Mouse (Mus musculus): ENCODE results near the gene Blvrb. TPM values are rescaled to one million over a fixed set of nuclear protein-coding genes. Genes with fewer than 3 reads are reported as not detected.
A peak's percentile ranks its signal among the peaks of the same experiment; 100 is the strongest.

Blvrb gene
- polyA plus RNA-seq (2015; fragmentation: Nextera tagmentation; extraction: Ambion mirVana) = 23.4 and 23.7 TPM in 2 replicates

DNA sequence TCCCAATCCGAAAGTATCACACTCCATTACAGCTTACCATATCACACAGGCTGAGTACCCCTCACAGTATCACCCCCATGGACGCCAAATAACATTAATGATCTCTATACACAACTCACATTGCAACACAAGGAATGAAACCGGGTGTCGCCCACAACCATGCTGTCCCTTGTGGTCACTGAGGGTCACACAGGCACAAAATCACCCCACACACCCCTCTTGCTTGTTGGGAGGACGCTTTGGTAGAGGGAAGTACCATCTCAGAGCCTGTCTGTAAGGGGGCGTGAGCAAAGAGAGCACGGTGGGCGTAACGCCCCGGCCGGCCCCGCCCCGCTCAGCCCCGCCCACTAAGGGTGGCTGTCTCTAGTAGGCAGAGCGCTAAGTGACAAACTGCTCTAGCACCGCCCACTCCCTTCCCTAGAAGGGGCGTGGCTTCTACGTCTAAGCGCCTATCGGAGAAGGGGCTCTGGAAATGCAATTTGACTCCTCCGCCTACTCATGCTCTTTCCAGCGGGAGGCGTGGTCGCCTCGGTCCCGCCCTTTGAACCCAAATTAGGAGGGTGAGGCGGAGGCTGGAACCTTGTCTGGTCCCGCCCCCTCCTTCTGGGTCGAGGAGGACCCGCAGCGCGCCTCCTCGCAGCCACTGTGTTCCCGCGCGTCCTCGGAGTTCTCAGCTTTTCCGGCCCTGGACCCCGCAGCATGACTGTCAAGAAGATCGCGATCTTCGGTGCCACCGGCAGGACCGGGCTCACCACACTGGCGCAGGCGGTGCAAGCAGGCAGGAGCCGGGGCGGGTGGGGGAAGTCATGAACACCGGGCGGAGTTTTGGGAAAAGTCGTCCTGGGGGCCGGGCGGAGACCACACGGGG is at the start of gene Blvrb, which contains the start of gene Sptbn4:
TSS of gene Blvrb (plus strand) at position 560 of the 868 bp plus-strand sequence.
TSS of gene Sptbn4 (minus strand) at position 268 of the 868 bp plus-strand sequence.
- Histone ChIP-seq H3K9me3 (ENCODE audit: control insufficient read depth, low read length) (no peaks in the 10 kb centered on the region), H3K27ac (ENCODE audit: low read depth, low read length) (peak within 1 kb of the TSS; percentile 81), H3K27me3 (replicated peaks; ENCODE audit: control insufficient read depth, insufficient read depth, low read length) (no peaks in the 10 kb centered on the region), H3K4me1 (ENCODE audit: control insufficient read depth, insufficient read depth, low read depth, low read length) (peaks cover 9% of the 10 kb centered on the region), H3K4me3 (ENCODE audit: low read length) (peak within 1 kb of the TSS; percentile 66), H3K36me3 (ENCODE audit: control insufficient read depth, insufficient read depth, low read length) (no peaks in the 10 kb centered on the region), H3K4me2 (ENCODE audit: low read length) (peak within 1 kb of the TSS; percentile 96), H3K9ac (ENCODE audit: low read depth, low read length) (peak within 1 kb of the TSS; percentile 82)
- ATAC-seq = peak; percentile 95
- 1% methylated on average over 50 of the region's 54 CpGs for WGBS

DNA sequence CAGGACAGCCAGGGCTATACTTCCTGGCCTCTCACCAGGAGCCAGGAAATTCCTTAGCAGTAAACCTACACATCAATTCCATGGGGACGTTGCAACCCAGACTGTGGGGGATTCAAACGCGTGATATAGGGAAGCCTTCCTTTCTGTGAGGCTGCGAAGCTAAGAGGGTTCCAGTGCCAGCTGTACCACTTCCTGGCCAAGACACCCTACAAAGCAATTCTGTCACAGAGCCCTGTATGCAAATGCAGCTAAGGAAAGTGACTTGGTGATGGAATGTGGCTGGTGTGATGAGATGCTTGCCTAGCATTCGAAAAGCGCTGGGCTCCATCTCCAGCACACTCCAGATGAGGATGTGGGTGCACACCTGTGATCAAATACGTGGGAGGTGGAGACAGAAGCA is 47.2 kb upstream of the Blvrb start:
- H3K4me2 ChIP-seq (ENCODE audit: low read length) = no peak overlapping the region
- H3K36me3 ChIP-seq (ENCODE audit: control insufficient read depth, insufficient read depth, low read length) = peaks cover 6% of the 10 kb centered on the region; the same call in 1 of the 2 replicates
- peaks cover 4% of the 10 kb centered on the region for H3K4me1 ChIP-seq (ENCODE audit: control insufficient read depth, insufficient read depth, low read depth, low read length)
- H3K4me3 ChIP-seq (ENCODE audit: low read length) = no peak overlapping the region
- H3K27ac ChIP-seq (ENCODE audit: low read depth, low read length) = no peak overlapping the region
- peaks cover 47% of the 10 kb centered on the region for H3K27me3 ChIP-seq (replicated peaks; ENCODE audit: control insufficient read depth, insufficient read depth, low read length)
- WGBS = 80% methylated on average over 7 of the region's 7 CpGs
- H3K9ac ChIP-seq (ENCODE audit: low read depth, low read length) = no peak overlapping the region
- no peak for ATAC-seq
- no peaks in the 10 kb centered on the region; the same call in 1 of the 2 replicates for H3K9me3 ChIP-seq (ENCODE audit: control insufficient read depth, low read length)

DNA sequence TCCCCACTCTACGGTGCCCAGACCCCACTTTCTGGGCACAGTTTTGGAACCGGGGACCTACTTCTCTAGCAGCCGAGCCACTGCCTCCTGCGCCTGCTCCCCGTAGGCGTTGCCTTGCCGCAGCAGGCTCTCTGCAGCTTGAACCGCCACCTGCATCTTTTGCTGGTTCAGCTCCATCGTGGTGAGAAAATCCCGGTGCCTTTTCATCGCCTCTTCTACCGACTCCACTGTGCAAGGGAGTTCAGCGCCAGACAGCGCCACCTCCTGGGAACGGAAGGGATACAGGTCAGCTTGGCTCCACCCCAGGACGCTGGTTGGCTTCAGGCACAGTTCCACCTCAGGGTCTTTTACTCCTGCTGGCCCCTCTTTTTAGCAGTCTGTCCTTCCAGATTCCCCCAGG is 45.1 kb upstream of the Blvrb start:
- Histone ChIP-seq H3K36me3 (ENCODE audit: control insufficient read depth, insufficient read depth, low read length) (peaks cover 10% of the 10 kb centered on the region; the same call in 1 of the 2 replicates), H3K9ac (ENCODE audit: low read depth, low read length) (no peak overlapping the region), H3K9me3 (ENCODE audit: control insufficient read depth, low read length) (no peaks in the 10 kb centered on the region; the same call in 1 of the 2 replicates), H3K4me2 (ENCODE audit: low read length) (no peak overlapping the region), H3K27me3 (replicated peaks; ENCODE audit: control insufficient read depth, insufficient read depth, low read length) (peaks cover 59% of the 10 kb centered on the region), H3K4me1 (ENCODE audit: control insufficient read depth, insufficient read depth, low read depth, low read length) (no peaks in the 10 kb centered on the region; the same call in 1 of the 2 replicates), H3K27ac (ENCODE audit: low read depth, low read length) (no peak overlapping the region), H3K4me3 (ENCODE audit: low read length) (no peak overlapping the region)
- ATAC-seq = no peak
- WGBS = 13% methylated on average over 16 of the region's 16 CpGs

DNA sequence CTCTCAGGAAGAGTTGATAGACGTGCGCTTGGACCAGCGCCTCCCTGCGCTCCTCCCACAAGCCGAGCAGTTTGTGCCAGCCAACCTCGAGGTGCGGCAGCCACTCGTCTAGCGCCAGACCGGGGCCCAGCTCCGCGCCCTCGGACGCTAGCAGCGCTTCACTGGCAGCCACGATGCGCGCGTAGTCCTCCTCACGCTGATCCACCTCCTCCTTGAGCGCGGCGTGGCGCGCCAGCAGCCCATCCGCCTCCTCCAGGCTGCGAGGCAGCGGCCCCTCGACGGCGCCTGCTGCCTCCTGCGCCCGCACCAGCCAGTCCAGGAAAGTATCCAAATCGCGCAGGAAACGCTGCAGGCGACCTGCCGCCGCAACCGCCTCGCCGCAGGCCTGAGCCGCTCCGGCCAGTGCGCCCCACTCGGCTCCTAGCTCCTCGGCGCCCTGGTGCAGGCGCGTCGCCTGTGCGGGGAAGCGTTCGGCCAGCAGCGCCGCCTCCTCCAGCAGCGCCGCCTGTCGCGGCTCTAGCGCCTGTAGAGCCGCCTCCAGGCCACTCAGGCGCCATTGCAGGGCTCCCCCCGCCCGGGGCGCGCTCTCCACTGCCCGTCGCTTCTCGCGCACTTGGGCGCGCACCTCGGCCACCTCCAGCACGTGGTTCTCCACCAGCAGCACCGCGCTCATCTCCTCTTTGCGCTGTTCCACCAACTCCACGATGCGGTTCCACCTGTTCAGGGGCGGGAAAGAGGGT is 43.4 kb upstream of the Blvrb start:
- peaks cover 59% of the 10 kb centered on the region for H3K27me3 ChIP-seq (replicated peaks; ENCODE audit: control insufficient read depth, insufficient read depth, low read length)
- WGBS = 10% methylated on average over 81 of the region's 81 CpGs
- no peak overlapping the region for H3K9ac ChIP-seq (ENCODE audit: low read depth, low read length)
- 0 out of 2 replicates have a peak overlapping the region, but pooled peaks have one; percentile 3 for H3K4me3 ChIP-seq (ENCODE audit: low read length)
- H3K36me3 ChIP-seq (ENCODE audit: control insufficient read depth, insufficient read depth, low read length) = peaks cover 10% of the 10 kb centered on the region; the same call in 1 of the 2 replicates
- peak overlapping the region; percentile 16; the same call in 1 of the 2 replicates for H3K4me2 ChIP-seq (ENCODE audit: low read length)
- H3K9me3 ChIP-seq (ENCODE audit: control insufficient read depth, low read length) = no peaks in the 10 kb centered on the region; the same call in 1 of the 2 replicates
- H3K4me1 ChIP-seq (ENCODE audit: control insufficient read depth, insufficient read depth, low read depth, low read length) = peaks cover 3% of the 10 kb centered on the region; the same call in 1 of the 2 replicates
- H3K27ac ChIP-seq (ENCODE audit: low read depth, low read length) = no peak overlapping the region
- ATAC-seq = 0 out of 2 replicates have a peak, but pooled peaks have one; percentile 19

DNA sequence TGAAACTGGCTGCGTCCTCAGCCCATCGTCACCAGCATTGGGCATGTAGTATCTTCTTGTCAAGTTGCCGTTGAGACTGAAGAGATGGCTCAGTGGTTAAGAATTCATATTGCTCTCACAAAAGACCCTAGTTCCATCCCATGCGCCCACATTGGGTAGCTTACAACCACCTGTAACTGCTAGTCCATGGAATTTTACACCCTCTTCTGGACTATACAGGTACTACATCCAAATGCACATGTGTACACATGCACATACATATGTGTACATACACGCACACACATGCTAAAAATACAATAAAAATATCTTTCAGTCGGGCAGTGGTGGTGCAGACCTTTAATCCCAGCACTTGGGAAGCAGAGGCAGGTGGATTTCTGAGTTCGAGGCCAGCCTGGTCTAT is 41.3 kb upstream of the Blvrb start:
- WGBS = 87% methylated on average over 7 of the region's 7 CpGs
- Histone ChIP-seq H3K9ac (ENCODE audit: low read depth, low read length) (no peak overlapping the region), H3K4me3 (ENCODE audit: low read length) (no peak overlapping the region), H3K27ac (ENCODE audit: low read depth, low read length) (no peak overlapping the region), H3K9me3 (ENCODE audit: control insufficient read depth, low read length) (no peaks in the 10 kb centered on the region; the same call in 1 of the 2 replicates), H3K36me3 (ENCODE audit: control insufficient read depth, insufficient read depth, low read length) (peaks cover 4% of the 10 kb centered on the region; the same call in 1 of the 2 replicates), H3K4me2 (ENCODE audit: low read length) (no peak overlapping the region), H3K4me1 (ENCODE audit: control insufficient read depth, insufficient read depth, low read depth, low read length) (peaks cover 3% of the 10 kb centered on the region; the same call in 1 of the 2 replicates), H3K27me3 (replicated peaks; ENCODE audit: control insufficient read depth, insufficient read depth, low read length) (peaks cover 68% of the 10 kb centered on the region)
- ATAC-seq = no peak

DNA sequence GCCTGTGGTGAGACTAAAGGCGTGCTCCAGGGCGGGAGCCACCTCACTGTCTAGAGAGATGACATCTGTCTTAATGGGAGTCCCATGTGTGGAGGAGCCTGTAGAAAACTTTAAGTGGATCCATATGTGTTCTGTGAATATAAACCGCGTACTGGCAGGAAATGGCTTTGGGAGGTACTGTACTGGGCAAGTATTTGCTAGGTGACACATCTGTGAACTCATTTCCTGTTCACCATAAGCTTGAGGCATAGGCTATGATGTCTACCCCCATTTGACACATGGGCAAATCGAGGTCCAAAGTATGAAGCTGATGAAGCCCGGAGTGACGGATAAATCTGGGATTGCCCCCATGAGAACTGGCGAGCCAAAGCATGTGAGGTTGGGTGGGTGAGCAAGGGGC is 40.0 kb upstream of the Blvrb start:
- Histone ChIP-seq H3K36me3 (ENCODE audit: control insufficient read depth, insufficient read depth, low read length) (peaks cover 7% of the 10 kb centered on the region; the same call in 1 of the 2 replicates), H3K4me1 (ENCODE audit: control insufficient read depth, insufficient read depth, low read depth, low read length) (peaks cover 3% of the 10 kb centered on the region; the same call in 1 of the 2 replicates), H3K9me3 (ENCODE audit: control insufficient read depth, low read length) (no peaks in the 10 kb centered on the region; the same call in 1 of the 2 replicates), H3K27me3 (replicated peaks; ENCODE audit: control insufficient read depth, insufficient read depth, low read length) (peaks cover 65% of the 10 kb centered on the region), H3K27ac (ENCODE audit: low read depth, low read length) (no peak overlapping the region), H3K4me2 (ENCODE audit: low read length) (no peak overlapping the region), H3K4me3 (ENCODE audit: low read length) (no peak overlapping the region), H3K9ac (ENCODE audit: low read depth, low read length) (no peak overlapping the region)
- 58% methylated on average over 8 of the region's 8 CpGs for WGBS
- ATAC-seq = no peak

DNA sequence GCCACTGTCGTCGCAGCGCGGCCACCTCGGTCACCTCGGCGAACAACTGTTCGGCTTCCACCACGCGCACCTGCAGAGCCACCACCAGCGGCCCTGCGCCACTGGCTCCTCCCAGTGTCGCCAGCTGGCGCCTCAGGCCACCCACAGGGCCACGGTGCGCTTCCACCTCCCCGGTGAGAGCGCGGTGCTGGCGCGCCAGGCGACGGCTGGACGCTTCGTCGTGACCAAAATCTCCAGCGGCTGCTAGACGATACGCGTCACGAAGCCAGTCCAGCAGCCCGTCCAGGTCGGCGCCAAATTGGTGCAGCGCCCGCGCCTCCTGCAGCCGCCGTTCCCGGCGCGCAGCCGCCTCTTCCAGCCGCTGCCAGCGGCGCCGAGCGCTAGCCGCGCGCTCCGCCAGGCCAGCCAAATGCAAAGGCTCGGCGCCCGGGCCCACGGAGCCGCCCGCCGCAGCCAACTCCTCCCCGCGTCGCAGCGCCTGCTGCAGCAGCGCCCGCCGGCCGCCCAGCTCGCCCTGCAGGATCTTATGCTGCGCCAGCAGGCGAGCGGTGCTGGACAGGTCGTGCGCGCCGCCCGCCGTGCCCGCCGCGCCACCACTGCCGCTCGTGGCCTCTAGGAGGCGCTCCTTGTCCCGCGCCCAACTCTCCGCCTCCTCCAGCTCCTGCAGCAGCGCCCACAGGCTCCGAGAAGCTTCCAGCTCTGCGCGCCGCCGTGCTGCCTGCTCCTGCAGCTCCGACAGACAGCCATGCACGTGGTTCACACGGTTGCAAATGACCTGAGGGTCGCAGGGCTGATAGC is 39.2 kb upstream of the Blvrb start:
- Histone ChIP-seq H3K4me3 (ENCODE audit: low read length) (peak overlapping the region; percentile 39), H3K36me3 (ENCODE audit: control insufficient read depth, insufficient read depth, low read length) (peaks cover 7% of the 10 kb centered on the region; the same call in 1 of the 2 replicates), H3K27ac (ENCODE audit: low read depth, low read length) (no peak overlapping the region), H3K4me1 (ENCODE audit: control insufficient read depth, insufficient read depth, low read depth, low read length) (peaks cover 3% of the 10 kb centered on the region; the same call in 1 of the 2 replicates), H3K4me2 (ENCODE audit: low read length) (peak overlapping the region; percentile 54), H3K27me3 (replicated peaks; ENCODE audit: control insufficient read depth, insufficient read depth, low read length) (peaks cover 59% of the 10 kb centered on the region), H3K9me3 (ENCODE audit: control insufficient read depth, low read length) (no peaks in the 10 kb centered on the region; the same call in 1 of the 2 replicates), H3K9ac (ENCODE audit: low read depth, low read length) (peak overlapping the region; percentile 52; the same call in 1 of the 2 replicates)
- WGBS = 1% methylated on average over 80 of the region's 96 CpGs
- ATAC-seq = peak; percentile 74

DNA sequence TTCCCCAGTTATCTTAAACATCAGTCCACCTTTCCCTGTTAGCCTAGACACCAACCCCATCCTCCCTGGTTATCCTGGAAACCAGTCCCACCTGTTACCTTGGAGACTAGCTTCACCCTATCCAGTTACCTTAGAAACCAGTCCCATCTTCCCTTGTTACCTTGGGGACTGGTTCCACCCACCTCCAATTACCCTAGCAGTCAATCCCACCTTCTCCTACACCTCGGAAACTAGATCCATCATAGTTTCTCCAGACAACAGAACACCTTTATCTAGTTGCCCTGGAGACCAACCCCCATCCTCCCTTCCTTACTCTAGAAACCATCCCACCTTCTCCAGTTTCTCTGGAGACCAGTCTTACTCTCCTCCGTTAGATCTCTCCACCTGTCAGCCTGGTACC is 30.6 kb upstream of the Blvrb start:
- Histone ChIP-seq H3K4me1 (ENCODE audit: control insufficient read depth, insufficient read depth, low read depth, low read length) (no peaks in the 10 kb centered on the region), H3K27me3 (replicated peaks; ENCODE audit: control insufficient read depth, insufficient read depth, low read length) (0 out of 2 replicates have a peak, but pooled peaks cover 3% of the 10 kb centered on the region), H3K9me3 (ENCODE audit: control insufficient read depth, low read length) (no peaks in the 10 kb centered on the region; the same call in 1 of the 2 replicates), H3K4me3 (ENCODE audit: low read length) (no peak overlapping the region), H3K27ac (ENCODE audit: low read depth, low read length) (no peak overlapping the region), H3K4me2 (ENCODE audit: low read length) (no peak overlapping the region), H3K36me3 (ENCODE audit: control insufficient read depth, insufficient read depth, low read length) (peaks cover 11% of the 10 kb centered on the region), H3K9ac (ENCODE audit: low read depth, low read length) (no peak overlapping the region)
- no peak for ATAC-seq
- 89% methylated on average over 2 of the region's 2 CpGs for WGBS

Measured in hindbrain, embryonic 16.5 days (tissue).